Mouse (Mus musculus): ENCODE data around the gene Casp8ap2.

Gene Casp8ap2

DNA sequence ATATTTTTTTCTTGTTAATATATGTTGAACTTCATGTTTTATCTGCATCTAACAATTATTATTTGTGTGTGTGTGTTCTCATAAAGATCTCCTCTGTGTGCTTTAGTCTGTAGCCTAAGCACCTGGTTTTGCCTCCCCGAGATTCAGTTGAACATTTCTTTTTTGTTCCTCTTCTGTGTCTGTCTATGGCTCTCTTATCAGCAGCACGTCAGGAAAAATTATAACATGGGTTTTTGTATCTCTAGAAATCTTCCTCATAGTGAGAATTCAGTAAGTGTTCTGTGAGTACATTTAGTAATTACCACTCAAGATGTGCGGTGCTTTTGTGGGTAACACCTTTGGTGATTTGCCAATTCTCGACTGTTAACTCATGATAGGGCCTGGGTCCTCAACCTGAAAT, 50.6 kb downstream of the Casp8ap2 start:
- DNase-seq (ENCODE audit: extremely low read depth, insufficient read length, low spot score), result no peak

DNA sequence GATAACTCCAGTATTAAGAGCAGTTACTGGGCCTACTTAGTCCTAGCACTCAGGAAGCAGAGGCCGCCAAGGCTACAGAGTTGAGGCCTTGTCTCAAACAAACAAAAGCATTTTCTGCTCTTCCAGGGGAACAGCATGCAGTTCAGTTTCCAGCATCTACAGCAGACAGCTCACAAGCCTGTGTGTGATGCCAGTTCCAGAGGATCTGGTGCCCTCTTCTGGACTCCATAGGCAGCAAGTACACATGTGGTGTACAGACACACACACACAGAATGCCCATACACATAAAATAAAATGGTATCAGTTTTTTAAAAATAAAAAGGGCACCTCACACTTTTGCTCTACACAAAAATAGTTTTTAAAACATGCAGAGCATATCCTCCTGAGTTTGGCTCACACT, 53.0 kb downstream of the Casp8ap2 start:
- no peak for DNase-seq (ENCODE audit: extremely low read depth, insufficient read length, low spot score)

DNA sequence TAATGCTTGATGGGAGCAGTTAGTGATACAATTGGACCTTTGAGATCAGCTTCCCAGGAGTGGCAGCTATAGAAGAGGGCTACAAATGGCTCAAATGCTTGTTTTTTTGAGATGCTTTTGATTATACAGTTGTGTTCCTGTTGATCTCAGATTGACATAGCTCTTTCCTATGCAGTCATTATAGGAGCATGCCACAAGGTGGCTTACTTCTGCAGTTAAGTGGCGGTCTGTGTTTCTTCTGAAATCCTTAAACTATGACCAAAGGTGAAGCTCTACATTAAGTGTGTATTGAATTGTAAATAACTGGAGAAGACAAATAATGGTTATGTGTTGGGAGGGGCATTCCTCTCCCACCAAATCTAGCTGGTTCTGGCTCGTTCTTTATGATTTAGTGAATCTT, 54.6 kb downstream of the Casp8ap2 start:
- no peak for DNase-seq (ENCODE audit: extremely low read depth, insufficient read length, low spot score)

DNA sequence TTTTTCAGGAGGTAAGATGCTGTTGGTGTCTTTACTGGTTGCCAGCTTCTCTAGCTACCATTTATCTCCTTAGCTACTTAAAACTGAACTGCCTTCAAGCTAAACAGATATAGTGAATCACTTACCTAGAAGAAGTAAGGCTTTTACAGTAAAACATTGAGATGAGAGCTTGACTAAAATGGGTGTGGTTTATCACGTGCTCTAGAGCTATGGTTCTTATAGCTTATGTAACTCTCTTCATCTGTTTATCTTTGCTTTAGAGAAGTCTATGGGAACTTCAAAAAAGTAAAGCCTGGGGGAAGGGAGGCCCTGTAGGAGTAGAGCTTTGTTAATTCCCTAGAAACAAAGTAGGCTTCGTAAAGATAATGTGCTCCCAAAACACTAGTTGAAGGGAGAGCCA, 58.8 kb downstream of the Casp8ap2 start:
- no peak for DNase-seq (ENCODE audit: extremely low read depth, insufficient read length, low spot score)

DNA sequence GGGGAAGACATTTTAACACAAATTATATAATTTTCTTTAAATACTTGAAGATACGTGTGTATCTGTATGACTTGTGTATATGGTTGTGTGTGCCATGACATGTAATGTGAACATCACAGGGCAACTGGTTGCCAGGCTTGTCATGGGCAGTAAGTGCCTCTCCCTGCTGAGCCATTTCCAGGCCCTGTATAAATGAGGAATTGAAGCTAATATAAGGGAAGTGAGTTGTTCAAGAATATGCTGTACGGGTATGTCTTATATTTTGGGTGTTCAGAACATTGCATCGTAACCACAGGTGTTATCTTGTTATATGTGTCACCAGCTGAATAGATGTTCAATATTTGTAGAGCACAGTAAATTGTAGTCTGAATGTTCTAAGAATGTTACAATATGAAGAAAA, 62.2 kb downstream of the Casp8ap2 start:
- DNase-seq (ENCODE audit: extremely low read depth, insufficient read length, low spot score), result no peak

DNA sequence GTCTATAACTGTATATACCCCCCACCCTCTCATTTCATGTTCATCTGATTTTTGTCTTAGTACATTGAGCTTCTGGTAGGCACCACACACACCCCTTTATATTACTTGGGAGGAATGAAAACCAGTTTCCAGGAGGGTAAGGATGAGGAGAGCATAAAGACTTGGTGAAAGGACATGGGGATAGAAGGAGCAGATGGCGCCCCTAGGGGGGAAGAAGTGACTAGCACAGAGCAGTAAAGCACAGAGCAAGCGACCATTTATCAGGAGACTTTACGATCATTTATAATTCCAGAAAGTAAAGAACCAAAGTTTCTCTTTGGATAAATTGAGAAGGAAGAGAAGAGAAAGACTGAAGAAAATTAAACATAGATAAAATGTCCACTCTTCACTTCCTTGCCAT, 65.6 kb downstream of the Casp8ap2 start:
- DNase-seq (ENCODE audit: extremely low read depth, insufficient read length, low spot score), result no peak

DNA sequence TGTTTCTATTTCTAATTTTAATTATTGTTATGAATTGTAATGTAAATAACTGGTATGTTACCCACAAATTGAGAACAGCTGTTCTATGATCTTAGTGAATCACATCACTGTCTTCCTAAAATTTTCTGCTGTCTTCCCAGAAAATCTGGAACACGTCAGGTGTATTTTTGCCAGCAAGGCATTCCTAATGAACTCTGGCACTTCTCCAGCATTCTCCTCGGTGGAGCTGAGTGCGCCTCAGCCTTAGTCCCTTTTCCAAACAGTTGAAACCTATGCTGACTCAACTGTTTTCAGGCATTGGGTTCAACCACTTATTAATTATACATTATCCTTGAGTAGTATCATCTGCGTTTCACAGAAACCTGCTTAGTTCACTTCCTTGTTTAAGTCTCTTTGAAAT, 67.2 kb downstream of the Casp8ap2 start:
- no peak for DNase-seq (ENCODE audit: extremely low read depth, insufficient read length, low spot score)

DNA sequence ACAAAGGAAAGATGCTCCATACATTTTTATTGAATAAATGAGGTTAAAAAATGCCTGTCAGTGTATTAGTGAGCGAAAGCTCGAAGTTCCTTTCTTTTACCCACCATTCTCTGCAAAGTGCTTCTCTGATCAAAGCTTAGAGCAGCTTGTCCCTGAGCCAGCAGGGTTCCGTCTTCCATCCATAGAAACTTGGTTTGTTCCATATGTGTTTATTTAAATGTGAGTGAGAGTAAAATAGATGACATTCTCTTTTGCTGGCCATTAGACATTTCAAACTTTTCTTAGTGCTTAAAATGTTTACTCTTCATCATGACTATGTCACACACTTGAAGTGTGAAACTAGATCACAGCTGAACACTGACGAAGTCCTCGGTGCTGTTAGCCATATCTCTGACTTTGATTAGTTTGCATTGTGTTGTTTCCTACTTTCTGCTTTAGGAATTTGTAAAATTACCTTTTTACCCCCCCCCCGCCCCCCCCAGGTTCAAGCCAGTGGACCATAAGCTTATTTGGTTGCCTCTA, 67.9 kb downstream of the Casp8ap2 start:
- DNase-seq (ENCODE audit: extremely low read depth, insufficient read length, low spot score), result no peak

Data from 3134 (cell line).